Mouse (Mus musculus) G1E (cell line): ENCODE measurements at regions not wholly inside any gene's neighbourhood (a gene's known extent, or its start where the extent isn't known, plus 50 kb on each side); places are given as distances from the start of the nearest gene placed in this dataset.

ENCODE experiments used
- CTCF ChIP-seq: IDR thresholded peaks from 2 replicates; pipeline ENCODE4 v1.5.1; 2012; ENCODE audit warnings: low read depth, low read length, inconsistent platforms, mixed read lengths
- GATA1 ChIP-seq: IDR thresholded peaks from 2 replicates; pipeline ENCODE4 v1.6.1; 2012; ENCODE audit warnings: borderline replicate concordance, low read length, inconsistent platforms, mixed read lengths
- TAL1 ChIP-seq: conservative IDR thresholded peaks from 2 replicates; pipeline ENCODE4 v1.6.1; 2012; ENCODE audit warnings: low read depth, low read length, inconsistent platforms, mixed read lengths

GRCm38 (mm10) chr16:62981821-62982220, 127.7 kb downstream of the Pros1 start:
- TF ChIP-seq CTCF = no peak
- no peak for TF ChIP-seq GATA1
- no peak for TF ChIP-seq TAL1
